Mouse (Mus musculus): ENCODE data around the gene Abcf2.

DNA sequence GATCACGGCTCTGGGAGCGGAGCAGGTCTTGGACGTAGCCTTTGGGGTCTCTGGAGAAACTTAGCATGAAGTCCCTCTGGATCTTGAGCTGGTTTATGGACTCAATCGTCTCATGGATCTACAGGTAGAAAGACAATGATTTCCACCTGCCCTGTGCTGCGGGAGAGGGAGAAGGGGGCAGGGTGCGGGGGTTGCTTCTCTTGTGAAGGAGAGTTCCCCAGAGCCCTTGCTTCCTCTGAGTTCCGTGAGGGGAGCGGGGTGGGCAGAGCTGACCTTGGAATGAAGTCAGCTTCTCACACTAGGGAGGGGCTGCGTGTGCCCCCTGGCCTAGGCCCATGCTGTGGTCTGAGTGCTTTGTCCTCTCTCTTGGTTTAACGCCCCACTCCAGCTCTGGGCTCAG is 16.0 kb upstream of the Abcf2 start:
- TF ChIP-seq CTCF (IDR thresholded peaks at IDR 0.05; ENCODE audit: control insufficient read depth, insufficient read depth, insufficient replicate concordance, low read depth, low read length) = no peak
- no peak for TF ChIP-seq POLR2A (IDR thresholded peaks at IDR 0.05; ENCODE audit: control insufficient read depth, low read depth, low read length)

Data from testis, adult 2 months (tissue).